Mouse (Mus musculus) inflammation-experienced regulatory T-cells, adult 6 months (primary cell): ENCODE results near the gene Hydin. TPM values are rescaled to one million over a fixed set of nuclear protein-coding genes. Genes with fewer than 3 reads are reported as not detected.
A peak's percentile ranks its signal among the peaks of the same experiment; 100 is the strongest.
"Not testable (repeated sequence)": the region's sequence is repeated elsewhere in the genome, so short reads cannot be mapped to it uniquely, and the experiment has no call there.

Experiments
- ATAC-seq: one replicate; pipeline ENCODE4 v1.8.0; 2017
- polyA plus RNA-seq, 3 experiments: library from polyadenylated mRNA; unstranded; fragments of 100-300 nt; shearing (Covaris generic); gene quantifications; one replicate each; pipeline ENCODE4 v1.2.1; 2017

The Hydin gene
- polyA plus RNA-seq, 3 experiments from 2014 or later, result 0.20 TPM; not detected in 2

DNA sequence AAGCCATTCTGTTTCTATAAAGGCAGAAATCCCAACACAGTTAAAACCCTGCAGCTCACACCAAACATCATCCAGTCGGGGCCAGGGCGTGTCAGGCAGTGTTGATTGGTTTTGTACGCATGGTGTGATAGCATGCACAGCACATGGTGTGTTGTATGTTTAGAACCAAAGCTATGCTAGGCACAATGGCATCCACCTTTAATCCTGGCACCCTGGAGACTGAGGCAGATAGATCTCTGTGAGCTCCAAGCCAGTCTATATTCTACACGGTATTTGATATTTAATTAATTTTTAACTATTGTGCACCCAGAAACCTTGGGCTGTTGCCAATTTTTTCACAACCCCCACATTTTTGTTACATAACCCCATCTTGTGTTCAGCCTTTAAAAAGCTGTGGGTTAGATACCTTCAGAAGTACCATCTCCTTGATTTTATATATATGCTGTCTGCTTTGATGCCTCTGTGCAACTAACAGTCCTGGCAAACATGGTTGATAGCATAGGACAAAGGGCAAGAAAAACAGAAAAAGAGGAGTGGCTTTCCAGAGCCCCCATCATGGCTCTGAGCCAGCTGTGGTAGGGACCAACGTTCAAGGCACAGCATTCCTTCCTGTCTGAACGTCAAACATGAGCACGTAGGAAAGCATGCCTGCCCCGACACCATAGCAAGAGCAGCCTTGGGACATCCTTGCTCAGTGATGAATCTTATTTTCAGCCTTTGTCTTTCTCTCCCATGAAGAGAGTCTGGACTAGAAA, 263.4 kb downstream of the Hydin start:
- ATAC-seq, result no peak

GRCm38 (mm10) chr8:110533781-110534180, 267.0 kb downstream of the Hydin start:
- no peak for ATAC-seq

- ATAC-seq, result no peak
Observed at GRCm38 (mm10) chr8:110537849-110538248, 271.1 kb downstream of the Hydin start.

- no peak for ATAC-seq
Observed at GRCm38 (mm10) chr8:110550343-110550742, 283.6 kb downstream of the Hydin start.

DNA sequence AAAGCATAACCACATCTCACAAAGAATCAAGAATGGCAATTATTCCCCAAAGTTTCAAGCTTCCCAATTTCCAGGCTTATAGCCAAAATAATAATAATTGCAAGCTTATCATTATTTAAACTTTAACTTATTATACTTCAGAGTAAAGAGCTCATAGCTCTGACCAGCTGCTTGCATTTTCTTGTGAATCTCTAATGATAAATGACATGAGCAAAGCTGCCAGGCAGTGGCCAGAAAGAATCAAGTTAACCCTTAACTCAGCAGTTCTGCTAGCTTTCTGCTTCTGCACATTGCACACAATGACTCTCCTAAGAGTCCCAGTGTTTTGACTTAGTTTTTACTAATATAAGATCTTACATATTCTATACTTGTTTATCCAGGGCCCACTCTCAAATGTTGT, 285.3 kb downstream of the Hydin start:
- ATAC-seq, result not testable (repeated sequence)

DNA sequence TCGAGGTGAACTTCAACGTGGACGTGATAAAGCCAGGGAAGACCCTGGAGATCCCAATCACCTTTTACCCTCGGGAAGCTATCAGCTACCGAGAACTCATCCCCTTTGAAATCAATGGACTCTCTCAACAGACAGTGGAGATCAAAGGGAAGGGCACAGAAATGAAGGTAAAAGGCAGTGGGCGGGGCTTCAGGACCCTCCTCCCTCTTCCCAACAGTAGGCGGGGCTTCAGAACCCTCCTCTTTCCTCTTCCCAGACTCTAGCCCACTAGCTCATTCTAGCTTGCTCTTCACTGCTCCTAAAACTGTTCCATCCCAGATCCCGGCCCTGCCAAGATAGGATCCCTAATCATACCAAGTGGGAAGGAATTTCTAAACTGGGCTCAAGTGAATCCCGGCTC, 325.9 kb downstream of the Hydin start:
- ATAC-seq, result no peak

GRCm38 (mm10) chr8:110594164-110594563, 327.4 kb downstream of the Hydin start:
- no peak for ATAC-seq

DNA sequence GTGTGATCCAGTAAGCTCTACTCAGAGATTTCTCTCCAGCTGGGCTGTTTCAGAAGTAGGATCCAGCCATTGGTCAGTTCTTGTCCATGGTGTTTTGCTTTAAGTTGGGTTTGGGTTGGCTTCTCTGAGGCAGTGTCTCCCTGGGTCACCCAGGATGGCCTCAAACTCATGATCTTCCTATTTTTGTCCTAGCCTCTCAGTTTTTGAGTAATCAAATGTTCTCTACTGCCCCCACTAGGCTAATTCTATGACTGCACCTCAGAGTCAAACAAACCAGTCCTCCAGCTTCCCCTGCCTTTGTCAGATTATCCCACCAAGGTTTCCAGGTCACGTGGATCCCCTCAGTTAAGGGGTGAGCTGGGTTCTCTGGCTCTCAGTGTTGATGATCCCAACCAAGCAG, 337.8 kb downstream of the Hydin start:
- ATAC-seq, result no peak

DNA sequence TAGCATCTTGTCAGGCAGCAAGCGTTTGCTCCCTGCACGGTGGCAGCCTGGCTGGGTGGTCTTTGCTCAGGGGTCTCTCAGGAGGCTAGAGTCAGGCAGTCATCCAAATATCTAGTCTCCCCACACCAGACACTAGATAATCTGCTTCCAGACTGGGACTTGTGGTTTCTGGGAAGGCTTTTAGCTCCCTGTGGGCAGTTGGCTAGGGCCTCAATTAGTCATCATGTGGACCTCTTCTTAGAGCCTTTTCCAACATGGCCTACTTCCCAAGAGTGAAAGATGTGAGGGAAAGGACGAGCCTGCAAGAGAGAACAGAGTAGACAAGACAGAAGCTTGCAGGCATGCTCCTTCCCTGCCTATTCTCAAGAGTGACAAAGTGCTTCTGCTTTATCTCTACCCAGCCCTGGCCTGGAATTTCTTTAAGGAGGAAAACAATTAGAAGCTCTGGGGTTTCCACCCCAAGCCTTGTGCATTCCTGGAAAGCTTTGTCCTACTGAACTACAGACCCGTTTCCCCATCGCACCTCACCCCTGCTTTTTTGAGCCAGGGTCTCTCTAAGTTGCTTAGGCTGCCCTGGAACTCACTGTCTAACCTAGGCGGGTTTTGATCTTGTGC, 338.7 kb downstream of the Hydin start:
- no peak for ATAC-seq

- no peak for ATAC-seq
Observed at GRCm38 (mm10) chr8:110615730-110616129, 349.0 kb downstream of the Hydin start.

- ATAC-seq, result no peak
Observed at GRCm38 (mm10) chr8:110617801-110618358, 351.1 kb downstream of the Hydin start.

DNA sequence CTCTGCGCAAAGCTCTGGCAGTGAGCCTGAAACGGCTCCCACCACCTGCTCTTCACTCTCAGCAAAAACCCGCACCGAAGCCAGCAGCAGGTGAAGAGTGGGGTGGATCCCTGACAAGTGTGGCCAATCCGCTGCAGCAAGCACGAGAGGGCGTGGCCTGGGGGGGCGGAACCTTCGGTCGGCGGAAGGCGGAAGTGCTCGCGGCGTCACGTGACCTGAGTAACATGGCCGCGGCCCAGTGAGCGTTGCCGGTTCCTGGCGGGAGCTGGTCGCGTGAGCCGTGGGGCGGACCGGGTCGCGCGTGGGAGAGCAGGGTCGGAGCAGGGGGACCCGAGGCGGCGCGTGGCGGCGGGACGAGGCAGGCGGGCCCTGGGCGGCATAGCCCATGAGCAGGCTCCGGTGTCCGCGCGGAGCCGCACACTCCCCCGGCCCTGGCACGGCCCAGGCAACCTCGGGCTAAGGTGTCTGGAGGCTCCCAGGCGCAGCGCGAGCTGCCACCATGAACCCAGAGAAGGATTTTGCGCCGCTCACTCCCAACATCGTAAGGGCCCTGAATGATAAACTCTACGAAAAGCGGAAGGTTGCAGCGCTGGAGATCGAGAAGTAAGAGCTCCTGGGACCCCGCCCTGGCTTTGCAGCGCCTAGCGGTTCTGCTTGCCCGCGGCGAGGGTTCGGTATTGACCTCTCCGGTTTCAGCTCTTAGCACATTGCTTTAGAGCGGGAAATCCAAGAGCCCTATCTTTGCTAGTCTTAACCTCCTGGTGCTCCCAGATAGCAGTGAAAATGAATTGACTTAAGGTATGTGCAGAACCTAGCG, 351.8 kb downstream of the Hydin start, which contains the start of gene Vac14:
TSS of gene Vac14 (plus strand) at position 195 of the 817 bp plus-strand sequence.
- ATAC-seq, result peak; percentile 98

DNA sequence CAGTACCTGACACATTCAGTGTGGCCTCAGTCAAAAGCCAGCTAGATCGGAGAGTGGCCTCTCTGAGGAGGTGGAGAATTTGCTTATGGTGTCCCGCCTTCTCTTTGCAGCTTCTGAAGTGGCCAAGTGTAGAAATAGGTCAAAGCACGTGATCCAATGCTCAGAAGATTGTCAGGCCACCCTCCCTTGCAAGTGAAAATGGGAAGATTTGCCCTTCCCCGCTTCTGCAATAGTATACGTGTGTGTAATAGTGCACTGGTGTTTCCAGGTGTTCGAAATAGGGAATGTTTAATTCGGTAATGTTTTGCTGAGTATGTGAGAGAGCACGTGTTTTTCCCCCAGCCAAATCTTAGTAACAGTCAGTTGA, 352.4 kb downstream of the Hydin start:
- ATAC-seq, result no peak

DNA sequence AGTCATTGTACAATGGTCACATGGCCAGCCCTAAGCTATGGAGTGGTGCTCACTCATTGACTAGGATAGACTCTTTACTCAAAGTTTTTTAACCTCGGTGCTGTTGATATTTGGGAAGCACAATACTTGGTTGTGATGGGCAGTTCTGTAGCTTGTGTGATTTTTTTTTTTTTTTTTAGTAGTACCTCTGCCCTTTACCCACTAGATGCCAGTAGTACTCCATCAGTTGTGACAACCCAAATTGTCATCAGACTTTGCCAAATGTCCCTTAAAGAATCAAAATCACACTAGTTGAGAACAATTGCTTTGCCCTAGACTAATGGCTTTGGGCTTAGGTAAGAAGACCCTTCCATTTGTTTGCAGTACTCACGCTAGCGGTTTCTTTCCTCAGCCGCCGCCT, 353.1 kb downstream of the Hydin start:
- no peak for ATAC-seq

GRCm38 (mm10) chr8:110626431-110626830, 359.7 kb downstream of the Hydin start:
- no peak for ATAC-seq

DNA sequence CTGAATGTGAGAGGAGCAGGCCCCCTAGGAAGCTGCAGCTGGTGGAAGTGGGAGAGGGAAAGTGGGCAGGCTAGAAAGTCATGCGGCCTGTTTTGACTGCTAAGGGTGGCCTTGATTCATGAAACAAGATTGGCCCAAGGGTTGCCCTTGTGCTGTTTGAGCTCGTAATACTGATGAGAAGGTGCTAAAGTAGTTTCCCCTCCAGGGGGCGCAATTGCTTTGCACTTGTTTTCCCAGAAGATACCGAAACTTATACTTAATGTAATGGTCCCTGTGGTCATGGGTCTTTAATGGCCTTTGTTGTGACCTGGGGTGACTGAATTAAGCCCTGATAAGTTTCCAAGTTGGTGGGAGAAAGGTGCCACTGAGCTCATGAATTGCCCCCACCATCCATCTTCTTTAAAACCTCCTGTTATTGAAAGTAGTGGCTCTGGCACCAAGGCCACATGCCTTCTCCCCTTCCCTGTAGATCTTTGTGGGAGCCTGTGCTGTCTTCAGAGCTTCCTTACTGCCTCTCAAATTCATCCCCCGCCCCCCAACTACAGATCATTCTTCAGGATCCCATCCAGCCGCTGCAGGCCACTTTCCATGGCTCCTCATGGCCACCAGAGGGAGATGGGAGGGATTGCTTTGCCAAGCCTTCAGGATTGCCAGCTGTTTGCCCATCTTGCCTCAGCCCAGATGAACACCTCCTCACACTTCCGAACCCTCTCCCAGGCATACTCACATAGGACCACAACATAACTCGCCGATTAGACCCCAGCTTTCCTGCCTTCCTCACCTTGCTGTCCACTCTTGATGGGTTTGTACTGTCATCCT, 362.7 kb downstream of the Hydin start:
- ATAC-seq, result no peak

GRCm38 (mm10) chr8:110630079-110630478, 363.3 kb downstream of the Hydin start:
- no peak for ATAC-seq

GRCm38 (mm10) chr8:110630571-110631071, 363.8 kb downstream of the Hydin start:
- no peak for ATAC-seq

- ATAC-seq, result no peak
Observed at GRCm38 (mm10) chr8:110631201-110631600, 364.4 kb downstream of the Hydin start.

DNA sequence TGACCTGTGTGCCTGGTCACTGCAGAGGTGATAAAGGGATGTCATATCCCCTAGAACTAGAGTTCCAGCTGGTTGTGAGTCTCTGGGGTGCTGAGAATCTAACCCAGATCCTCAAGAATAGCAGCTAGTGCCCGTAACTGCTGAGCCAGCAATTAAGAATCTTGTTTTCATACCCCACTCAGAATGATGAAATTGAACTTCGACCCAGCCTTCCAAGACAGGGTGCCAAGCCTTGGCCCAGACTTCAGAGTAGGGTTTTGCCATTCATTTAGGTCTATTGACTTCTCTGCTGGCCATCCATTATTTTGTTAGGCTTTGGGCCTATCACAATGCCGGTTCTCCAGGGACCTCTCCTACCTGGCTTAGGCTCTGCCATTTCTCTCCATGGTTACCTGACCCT, 367.0 kb downstream of the Hydin start:
- ATAC-seq, result no peak

GRCm38 (mm10) chr8:110636182-110636581, 369.4 kb downstream of the Hydin start:
- ATAC-seq, result no peak

DNA sequence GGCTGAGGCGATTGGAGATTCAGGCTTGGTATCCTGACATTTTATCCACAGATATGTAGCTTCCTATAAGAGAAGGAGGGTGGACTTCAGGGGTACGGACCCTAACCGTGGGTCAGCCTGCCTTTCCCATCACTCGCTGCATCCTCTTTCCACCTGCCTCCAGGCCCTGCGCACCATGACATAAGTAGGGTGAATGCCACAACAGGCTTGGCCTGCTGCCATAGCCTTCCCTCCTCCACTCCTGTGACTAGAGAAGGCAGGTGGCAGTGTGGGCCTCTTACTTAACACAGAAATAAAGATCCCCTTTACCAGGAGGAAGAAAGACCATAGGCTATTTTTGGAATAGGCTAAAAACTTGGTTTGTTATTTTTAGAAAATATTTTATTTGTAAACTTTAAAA, 375.6 kb downstream of the Hydin start:
- no peak for ATAC-seq
